Mouse (Mus musculus): ENCODE measurements at regions not wholly inside any gene's neighbourhood (a gene's known extent, or its start where the extent isn't known, plus 50 kb on each side); places are given as distances from the start of the nearest gene placed in this dataset.

DNA sequence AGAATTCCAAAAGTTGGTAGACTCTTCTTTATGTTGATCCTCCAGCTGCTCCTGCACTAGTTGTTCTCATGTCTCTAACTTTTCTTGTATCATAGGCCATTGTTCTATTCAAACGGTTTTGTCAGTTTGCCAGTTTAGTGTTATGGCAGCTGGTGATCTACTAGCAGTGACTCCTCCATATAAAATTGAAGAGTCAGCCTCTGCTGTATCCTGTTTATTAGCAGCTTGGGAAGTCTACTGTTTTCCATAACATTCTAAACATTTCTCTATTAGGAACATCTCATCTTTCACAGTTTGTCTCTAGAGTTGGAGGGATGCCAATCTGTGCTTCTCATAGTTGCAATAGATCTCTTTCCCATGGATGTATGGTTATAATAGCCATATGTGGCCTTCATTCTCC is 58.6 kb downstream of the Drd1 start:
- H3K27ac ChIP-seq: no peak overlapping the region
- H3K9me3 ChIP-seq (replicated peaks): no peaks in the 10 kb centered on the region
- H3K4me3 ChIP-seq: no peak overlapping the region
- H3K4me2 ChIP-seq: no peak overlapping the region
- no peaks in the 10 kb centered on the region for H3K4me1 ChIP-seq (replicated peaks)
- no peak overlapping the region for H3K9ac ChIP-seq
- 46% methylated on average over 1 of the region's 1 CpGs for WGBS
- no peaks in the 10 kb centered on the region for H3K27me3 ChIP-seq
- ATAC-seq (replicated peaks; ENCODE audit: insufficient number of reproducible peaks, insufficient read depth, low FRiP score, low read depth): no peak
- no peaks in the 10 kb centered on the region for H3K36me3 ChIP-seq

DNA sequence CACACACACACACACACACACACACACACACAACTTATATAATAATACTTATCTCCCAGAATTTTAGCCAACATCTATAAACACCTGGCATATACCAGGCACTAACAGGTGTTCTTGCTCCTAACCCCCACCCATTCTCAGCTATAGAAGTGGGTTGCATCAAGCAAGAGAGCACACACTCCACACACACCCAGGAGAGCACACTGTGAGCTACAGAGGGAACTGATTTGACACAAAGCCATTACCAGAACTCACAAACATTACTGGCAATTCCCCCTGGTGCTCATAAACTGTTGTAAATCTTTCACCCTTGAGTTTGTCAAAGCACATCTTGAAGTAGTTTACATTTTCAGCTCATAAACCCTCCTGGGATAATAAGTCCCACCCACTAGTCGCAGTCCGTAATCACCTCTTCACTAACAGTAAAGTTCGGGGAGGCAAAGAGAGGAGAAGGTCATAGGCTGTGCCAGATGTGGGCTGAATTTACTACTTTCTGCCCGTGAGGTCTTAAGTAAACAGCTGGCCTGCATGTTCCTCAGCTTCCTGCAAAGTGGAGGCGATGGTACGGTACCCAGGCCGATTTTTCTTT is 62.5 kb downstream of the Drd1 start:
- no peak overlapping the region for H3K4me3 ChIP-seq
- no peaks in the 10 kb centered on the region for H3K4me1 ChIP-seq (replicated peaks)
- no peaks in the 10 kb centered on the region for H3K36me3 ChIP-seq
- 66% methylated on average over 7 of the region's 7 CpGs for WGBS
- no peak for ATAC-seq (replicated peaks; ENCODE audit: insufficient number of reproducible peaks, insufficient read depth, low FRiP score, low read depth)
- no peak overlapping the region for H3K9ac ChIP-seq
- H3K27ac ChIP-seq: no peak overlapping the region
- H3K9me3 ChIP-seq (replicated peaks): no peaks in the 10 kb centered on the region
- H3K27me3 ChIP-seq: no peaks in the 10 kb centered on the region
- H3K4me2 ChIP-seq: no peak overlapping the region

DNA sequence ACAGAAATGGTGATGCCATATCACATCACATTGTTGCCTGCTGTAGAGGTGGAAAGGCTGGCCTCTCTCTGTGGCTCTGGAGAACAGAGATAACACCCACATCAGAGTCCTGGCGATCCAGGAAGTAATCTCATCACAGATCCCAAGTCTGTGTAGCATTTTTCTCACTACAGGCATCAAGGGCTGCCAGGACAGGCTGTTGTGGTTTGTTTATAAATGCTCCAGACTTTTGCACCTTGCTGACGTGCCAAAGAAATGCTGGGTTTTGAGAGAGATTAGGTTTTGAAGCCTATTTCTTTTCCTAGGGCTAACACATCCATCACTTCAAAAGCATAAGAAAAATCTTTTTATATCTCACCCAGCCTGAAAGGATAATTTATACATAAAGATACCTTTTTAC is 76.3 kb downstream of the Drd1 start:
- no peak overlapping the region for H3K4me2 ChIP-seq
- H3K9ac ChIP-seq: no peak overlapping the region
- WGBS: 21% methylated on average over 2 of the region's 2 CpGs
- no peaks in the 10 kb centered on the region for H3K27me3 ChIP-seq
- H3K27ac ChIP-seq: no peak overlapping the region
- H3K36me3 ChIP-seq: no peaks in the 10 kb centered on the region
- no peak for ATAC-seq (replicated peaks; ENCODE audit: insufficient number of reproducible peaks, insufficient read depth, low FRiP score, low read depth)
- no peaks in the 10 kb centered on the region for H3K4me1 ChIP-seq (replicated peaks)
- no peak overlapping the region for H3K4me3 ChIP-seq
- no peaks in the 10 kb centered on the region for H3K9me3 ChIP-seq (replicated peaks)

DNA sequence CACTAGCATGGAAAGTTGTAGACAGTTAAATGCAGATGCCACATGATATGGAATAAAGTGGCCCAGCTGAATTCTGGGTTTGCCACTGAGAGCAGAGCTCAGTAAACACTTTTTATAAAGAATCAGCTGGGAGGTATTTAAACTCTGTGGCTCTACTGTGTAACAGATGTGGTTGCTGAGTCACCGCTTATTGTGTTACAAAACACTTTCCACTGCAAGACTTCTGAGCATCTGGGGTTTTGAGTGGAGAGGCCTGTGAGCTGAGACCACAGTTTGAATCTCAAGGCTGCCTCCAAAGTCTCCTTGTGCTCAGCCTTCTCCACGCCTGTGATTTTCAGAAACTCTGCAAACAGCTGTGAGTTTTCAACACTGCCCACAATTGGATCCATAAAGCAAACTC is 86.1 kb downstream of the Drd1 start:
- WGBS: 89% methylated on average over 2 of the region's 2 CpGs
- H3K4me1 ChIP-seq (replicated peaks): no peaks in the 10 kb centered on the region
- ATAC-seq (replicated peaks; ENCODE audit: insufficient number of reproducible peaks, insufficient read depth, low FRiP score, low read depth): no peak

DNA sequence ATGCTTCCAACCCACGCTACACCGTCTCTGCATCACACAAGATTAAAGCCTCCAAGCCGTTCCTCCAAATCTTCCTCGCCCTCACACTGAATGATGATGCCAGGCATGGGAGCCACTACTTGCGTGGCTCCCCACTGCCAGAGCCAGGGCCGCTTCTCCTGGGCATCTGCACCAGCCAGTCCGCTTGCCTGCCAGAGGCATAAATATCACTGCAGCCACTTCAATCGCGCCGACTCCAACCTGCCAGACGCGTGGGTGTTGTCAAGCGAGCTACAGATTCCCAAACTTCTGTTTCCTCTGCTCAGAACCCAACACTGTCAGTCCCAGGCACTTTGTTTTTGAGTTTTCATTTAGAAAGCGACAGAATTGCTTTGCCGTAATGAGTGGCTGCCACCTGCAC is 99.3 kb downstream of the Drd1 start:
- Histone ChIP-seq H3K9ac (no peak overlapping the region), H3K4me3 (no peak overlapping the region), H3K4me1 (replicated peaks) (no peaks in the 10 kb centered on the region), H3K27me3 (no peaks in the 10 kb centered on the region), H3K4me2 (no peak overlapping the region), H3K9me3 (replicated peaks) (no peaks in the 10 kb centered on the region), H3K36me3 (no peaks in the 10 kb centered on the region), H3K27ac (no peak overlapping the region)
- ATAC-seq (replicated peaks; ENCODE audit: insufficient number of reproducible peaks, insufficient read depth, low FRiP score, low read depth): no peak
- 84% methylated on average over 15 of the region's 15 CpGs for WGBS

More for the DNA sequence above, 86.1 kb downstream of the Drd1 start:
- Histone ChIP-seq H3K4me2 (no peak overlapping the region), H3K36me3 (no peaks in the 10 kb centered on the region), H3K27me3 (no peaks in the 10 kb centered on the region), H3K9ac (no peak overlapping the region), H3K4me3 (no peak overlapping the region), H3K27ac (no peak overlapping the region), H3K9me3 (replicated peaks) (peaks cover 6% of the 10 kb centered on the region; the same call in 1 of the 2 replicates)

DNA sequence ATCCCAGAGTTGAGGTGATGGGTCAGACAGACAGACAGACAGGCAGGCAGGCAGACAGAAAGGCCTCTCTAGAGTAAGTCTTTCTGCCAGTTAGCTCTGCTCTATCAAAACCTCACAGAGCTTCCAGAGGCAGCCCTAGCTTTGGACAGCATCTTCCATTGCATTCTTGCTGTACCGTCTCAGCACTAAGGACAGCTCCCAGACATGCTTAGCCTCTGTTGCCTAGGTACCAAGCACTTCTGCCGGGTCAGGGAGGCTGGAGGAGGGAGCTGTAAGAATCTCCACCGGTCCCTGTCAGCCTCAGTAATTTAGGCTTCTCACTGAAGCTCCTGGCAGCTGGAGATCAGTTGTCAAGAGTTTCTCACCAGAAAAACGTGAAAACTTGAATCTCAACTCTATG is 107.4 kb downstream of the Drd1 start:
- ATAC-seq (replicated peaks; ENCODE audit: insufficient number of reproducible peaks, insufficient read depth, low FRiP score, low read depth): no peak
- Histone ChIP-seq H3K36me3 (no peaks in the 10 kb centered on the region), H3K27ac (no peak overlapping the region), H3K4me1 (replicated peaks) (no peaks in the 10 kb centered on the region), H3K9me3 (replicated peaks) (no peaks in the 10 kb centered on the region), H3K9ac (no peak overlapping the region), H3K4me3 (no peak overlapping the region), H3K27me3 (no peaks in the 10 kb centered on the region), H3K4me2 (no peak overlapping the region)
- WGBS: 2% methylated on average over 4 of the region's 4 CpGs

DNA sequence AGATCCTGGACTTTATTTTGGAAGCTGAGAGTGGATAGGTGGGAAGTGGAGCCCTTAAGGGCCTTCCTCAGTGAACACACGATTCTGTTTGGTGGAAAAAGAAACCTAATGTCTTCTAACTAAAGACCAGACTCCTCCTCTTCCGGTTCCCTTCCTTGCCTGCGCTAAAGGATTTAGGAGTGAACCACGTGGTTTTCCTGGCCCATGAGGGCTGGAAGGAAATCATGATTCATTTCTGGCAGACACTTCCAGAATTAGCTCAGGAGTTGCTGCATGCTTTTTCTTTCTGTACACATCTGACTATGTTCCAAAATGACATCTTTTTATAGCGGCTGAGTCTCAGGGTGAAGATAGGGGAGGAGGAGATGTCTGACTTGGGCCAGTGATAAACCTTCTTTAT is 109.8 kb downstream of the Drd1 start:
- 50% methylated on average over 5 of the region's 5 CpGs for WGBS
- Histone ChIP-seq H3K36me3 (no peaks in the 10 kb centered on the region), H3K27me3 (no peaks in the 10 kb centered on the region), H3K4me3 (no peak overlapping the region), H3K4me2 (no peak overlapping the region), H3K9ac (no peak overlapping the region), H3K9me3 (replicated peaks) (no peaks in the 10 kb centered on the region), H3K27ac (no peak overlapping the region), H3K4me1 (replicated peaks) (no peaks in the 10 kb centered on the region)
- no peak for ATAC-seq (replicated peaks; ENCODE audit: insufficient number of reproducible peaks, insufficient read depth, low FRiP score, low read depth)

DNA sequence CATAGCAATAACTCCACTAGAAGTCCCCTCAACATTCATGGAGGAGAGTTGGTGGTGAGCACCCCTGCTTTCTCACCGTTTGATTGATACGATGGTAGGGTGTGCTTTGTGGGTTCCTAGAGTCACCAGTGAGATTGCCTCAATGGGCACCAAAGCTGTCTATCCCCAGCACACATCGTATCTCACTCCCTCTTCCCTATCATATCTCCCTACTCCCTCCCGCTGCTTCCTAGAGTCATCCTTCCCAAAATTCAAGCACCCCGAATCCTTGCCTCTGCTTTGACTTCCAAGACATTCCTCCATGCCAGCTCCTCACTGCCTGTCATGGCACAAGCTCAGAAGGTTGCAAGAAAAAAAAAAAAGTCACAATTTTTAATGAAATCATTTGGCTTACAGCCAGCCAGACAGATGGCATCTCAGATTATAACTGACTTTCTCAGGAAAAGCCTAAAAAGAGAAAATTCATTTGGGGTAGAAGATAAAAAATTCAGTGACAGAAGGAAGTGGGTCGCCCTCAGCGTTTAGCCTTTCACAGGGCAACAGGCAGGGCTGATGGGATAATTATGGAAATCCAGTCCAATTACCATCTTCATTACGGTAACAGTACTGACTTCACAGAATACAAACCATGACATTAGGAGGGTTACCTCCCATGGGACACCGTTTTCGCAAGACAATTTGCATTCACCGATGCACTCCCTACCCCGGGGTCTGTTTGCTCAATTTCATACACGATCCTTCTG is 114.3 kb downstream of the Drd1 start:
- H3K4me3 ChIP-seq: no peak overlapping the region
- no peaks in the 10 kb centered on the region for H3K4me1 ChIP-seq (replicated peaks)
- no peaks in the 10 kb centered on the region for H3K36me3 ChIP-seq
- no peak for ATAC-seq (replicated peaks; ENCODE audit: insufficient number of reproducible peaks, insufficient read depth, low FRiP score, low read depth)
- H3K27ac ChIP-seq: no peak overlapping the region
- H3K9me3 ChIP-seq (replicated peaks): no peaks in the 10 kb centered on the region
- H3K9ac ChIP-seq: no peak overlapping the region
- no peaks in the 10 kb centered on the region for H3K27me3 ChIP-seq
- H3K4me2 ChIP-seq: no peak overlapping the region
- WGBS: 86% methylated on average over 13 of the region's 13 CpGs

DNA sequence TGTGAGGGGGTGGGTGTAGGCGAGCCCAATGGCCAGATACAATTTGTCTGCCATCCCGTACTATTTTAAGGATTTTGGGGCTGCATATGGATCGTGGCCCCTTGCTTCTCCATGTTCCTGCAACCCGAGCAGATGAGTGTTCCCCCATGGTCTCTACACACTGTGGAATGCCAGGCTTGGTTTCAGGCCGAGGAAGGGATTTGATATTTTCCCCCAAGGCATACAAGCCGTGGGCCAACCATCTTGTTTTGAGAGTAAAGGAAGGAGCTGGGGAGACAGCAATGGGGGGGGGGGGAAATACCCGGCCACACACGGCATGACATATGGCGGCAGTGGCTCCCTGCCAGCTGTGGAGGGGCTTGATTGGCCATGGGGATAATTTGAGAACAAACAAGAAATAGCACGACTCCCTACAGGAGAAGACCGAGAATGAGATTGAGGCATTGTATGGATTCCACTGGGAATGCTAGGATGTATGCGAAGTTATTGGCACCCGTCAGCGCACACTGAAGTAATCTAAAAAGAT is 120.3 kb downstream of the Drd1 start:
- no peak overlapping the region for H3K4me3 ChIP-seq
- H3K27me3 ChIP-seq: no peaks in the 10 kb centered on the region
- no peak overlapping the region for H3K4me2 ChIP-seq
- H3K4me1 ChIP-seq (replicated peaks): no peaks in the 10 kb centered on the region
- no peak for ATAC-seq (replicated peaks; ENCODE audit: insufficient number of reproducible peaks, insufficient read depth, low FRiP score, low read depth)
- H3K27ac ChIP-seq: no peak overlapping the region
- H3K36me3 ChIP-seq: no peaks in the 10 kb centered on the region
- no peaks in the 10 kb centered on the region for H3K9me3 ChIP-seq (replicated peaks)
- H3K9ac ChIP-seq: no peak overlapping the region
- WGBS: 86% methylated on average over 14 of the region's 14 CpGs

GRCm38 (mm10) chr13:53934457-53934856 is 121.0 kb downstream of the Drd1 start:
- Histone ChIP-seq H3K4me2 (no peak overlapping the region), H3K9ac (no peak overlapping the region), H3K4me1 (replicated peaks) (no peaks in the 10 kb centered on the region), H3K27ac (no peak overlapping the region), H3K9me3 (replicated peaks) (no peaks in the 10 kb centered on the region), H3K36me3 (no peaks in the 10 kb centered on the region), H3K27me3 (no peaks in the 10 kb centered on the region), H3K4me3 (no peak overlapping the region)
- 77% methylated on average over 6 of the region's 6 CpGs for WGBS
- no peak for ATAC-seq (replicated peaks; ENCODE audit: insufficient number of reproducible peaks, insufficient read depth, low FRiP score, low read depth)

- ATAC-seq (replicated peaks; ENCODE audit: insufficient number of reproducible peaks, insufficient read depth, low FRiP score, low read depth): no peak
- Histone ChIP-seq H3K9me3 (replicated peaks) (no peaks in the 10 kb centered on the region), H3K27me3 (no peaks in the 10 kb centered on the region), H3K4me2 (no peak overlapping the region), H3K36me3 (no peaks in the 10 kb centered on the region), H3K9ac (no peak overlapping the region), H3K4me3 (no peak overlapping the region), H3K27ac (no peak overlapping the region), H3K4me1 (replicated peaks) (peaks cover 8% of the 10 kb centered on the region)
- WGBS: 66% methylated on average over 4 of the region's 4 CpGs
Observed at GRCm38 (mm10) chr13:53926128-53926527, 129.4 kb downstream of the Drd1 start.

- no peak overlapping the region for H3K9ac ChIP-seq
- no peak for ATAC-seq (replicated peaks; ENCODE audit: insufficient number of reproducible peaks, insufficient read depth, low FRiP score, low read depth)
- H3K4me3 ChIP-seq: no peak overlapping the region
- H3K4me1 ChIP-seq (replicated peaks): peaks cover 22% of the 10 kb centered on the region
- H3K4me2 ChIP-seq: no peak overlapping the region
- H3K36me3 ChIP-seq: no peaks in the 10 kb centered on the region
- H3K27ac ChIP-seq: no peak overlapping the region
- no peaks in the 10 kb centered on the region for H3K9me3 ChIP-seq (replicated peaks)
- H3K27me3 ChIP-seq: no peaks in the 10 kb centered on the region
- 80% methylated on average over 4 of the region's 4 CpGs for WGBS
Observed at GRCm38 (mm10) chr13:53924433-53924832, 131.1 kb downstream of the Drd1 start.

Data from heart, embryonic 15.5 days (tissue).